Mouse (Mus musculus) activated CD4-positive, CD25-positive, alpha-beta regulatory T cell, adult 4 months (primary cell): ENCODE measurements around the gene Dad1. TPM values are rescaled to one million over a fixed set of nuclear protein-coding genes. Genes with fewer than 3 reads are reported as not detected.
A peak's percentile ranks its signal among the peaks of the same experiment; 100 is the strongest.
"Not testable (repeated sequence)": the region's sequence is repeated elsewhere in the genome, so short reads cannot be mapped to it uniquely, and the experiment has no call there.

Experiments used
- ATAC-seq: one replicate; pipeline ENCODE4 v1.8.0; 2017
- polyA plus RNA-seq, 2 experiments: library from polyadenylated mRNA; unstranded; fragments of 100-300 nt; shearing (Covaris generic); gene quantifications; one replicate each; pipeline ENCODE4 v1.2.1; 2017

Dad1 gene
- polyA plus RNA-seq, 2 experiments from 2014 or later = 424 to 425 TPM

GRCm38 (mm10) chr14:54246232-54246631 lies 7.7 kb downstream of the Dad1 start:
- no peak for ATAC-seq

- ATAC-seq = no peak
Measured at GRCm38 (mm10) chr14:54244183-54244582, 9.7 kb downstream of the Dad1 start.

GRCm38 (mm10) chr14:54240542-54240941 lies 13.4 kb downstream of the Dad1 start:
- no peak for ATAC-seq

- peak; percentile 79 for ATAC-seq
Measured at GRCm38 (mm10) chr14:54239002-54239736, 14.7 kb downstream of the Dad1 start.

- ATAC-seq = no peak
Measured at GRCm38 (mm10) chr14:54236881-54237280, 17.0 kb downstream of the Dad1 start.

- ATAC-seq = no peak
Measured at GRCm38 (mm10) chr14:54235825-54236540, 17.9 kb downstream of the Dad1 start.

- ATAC-seq = no peak
Measured at GRCm38 (mm10) chr14:54234231-54235040, 19.5 kb downstream of the Dad1 start.

- ATAC-seq = no peak
Measured at GRCm38 (mm10) chr14:54233559-54234143, 20.3 kb downstream of the Dad1 start.

GRCm38 (mm10) chr14:54232811-54233558 lies 20.9 kb downstream of the Dad1 start:
- ATAC-seq = peak; percentile 77

GRCm38 (mm10) chr14:54232143-54232542 lies 21.8 kb downstream of the Dad1 start:
- no peak for ATAC-seq

GRCm38 (mm10) chr14:54231176-54231956 lies 22.5 kb downstream of the Dad1 start:
- ATAC-seq = peak; percentile 17

- no peak for ATAC-seq
Measured at GRCm38 (mm10) chr14:54230638-54231150, 23.2 kb downstream of the Dad1 start.

GRCm38 (mm10) chr14:54229849-54230248 lies 24.1 kb downstream of the Dad1 start:
- not testable (repeated sequence) for ATAC-seq

- ATAC-seq = no peak
Measured at GRCm38 (mm10) chr14:54228933-54229713, 24.8 kb downstream of the Dad1 start.

GRCm38 (mm10) chr14:54228501-54228900 lies 25.4 kb downstream of the Dad1 start:
- ATAC-seq = no peak

GRCm38 (mm10) chr14:54227911-54228451 lies 25.9 kb downstream of the Dad1 start:
- ATAC-seq = peak; percentile 5

GRCm38 (mm10) chr14:54226911-54227811 lies 26.7 kb downstream of the Dad1 start:
- ATAC-seq = peak; percentile 58

- no peak for ATAC-seq
Measured at GRCm38 (mm10) chr14:54225725-54226124, 28.2 kb downstream of the Dad1 start.
